Mouse (Mus musculus): ENCODE results near the gene Cryba4.

GRCm38 (mm10) chr5:112299399-112299798 lies 47.1 kb upstream of the Cryba4 start:
- no peak for TF ChIP-seq CTCF (IDR thresholded peaks at IDR 0.05; ENCODE audit: low read depth, low read length)
- TF ChIP-seq POLR2A (IDR thresholded peaks at IDR 0.05; ENCODE audit: extremely low read depth, insufficient read depth, low read length) = no peak
